Mouse (Mus musculus): ENCODE measurements around the gene Il22ra2. TPM values are rescaled to one million over a fixed set of nuclear protein-coding genes. Genes with fewer than 3 reads are reported as not detected.
"Not testable (repeated sequence)": the region's sequence is repeated elsewhere in the genome, so short reads cannot be mapped to it uniquely, and the experiment has no call there.

The Il22ra2 gene
- polyA plus RNA-seq, 2 experiments from 2014 or later, result not detected

- ATAC-seq, result not testable (repeated sequence)
Observed at GRCm38 (mm10) chr10:19601502-19601901, 20.3 kb upstream of the Il22ra2 start.

GRCm38 (mm10) chr10:19603231-19603630, 18.6 kb upstream of the Il22ra2 start:
- no peak for ATAC-seq

- ATAC-seq, result no peak
Observed at GRCm38 (mm10) chr10:19609125-19609524, 12.7 kb upstream of the Il22ra2 start.

- ATAC-seq, result no peak
Observed at GRCm38 (mm10) chr10:19611616-19612015, 10.2 kb upstream of the Il22ra2 start.

- no peak for ATAC-seq
Observed at GRCm38 (mm10) chr10:19613111-19613753, 8.6 kb upstream of the Il22ra2 start.

- ATAC-seq, result no peak
Observed at GRCm38 (mm10) chr10:19619736-19620135, 2.1 kb upstream of the Il22ra2 start.

- no peak for ATAC-seq
Observed at GRCm38 (mm10) chr10:19624617-19625016, 2.8 kb downstream of the Il22ra2 start.

- no peak for ATAC-seq
Observed at GRCm38 (mm10) chr10:19627342-19627741, 5.5 kb downstream of the Il22ra2 start.

- ATAC-seq, result no peak
Observed at GRCm38 (mm10) chr10:19627748-19628147, 6.0 kb downstream of the Il22ra2 start.

GRCm38 (mm10) chr10:19631616-19632195, 9.9 kb downstream of the Il22ra2 start:
- no peak for ATAC-seq

- no peak for ATAC-seq
Observed at GRCm38 (mm10) chr10:19638851-19639250, 17.1 kb downstream of the Il22ra2 start.

- ATAC-seq, result no peak
Observed at GRCm38 (mm10) chr10:19639630-19640029, 17.8 kb downstream of the Il22ra2 start.

GRCm38 (mm10) chr10:19645119-19645518, 23.3 kb downstream of the Il22ra2 start:
- no peak for ATAC-seq

GRCm38 (mm10) chr10:19657426-19657825, 35.6 kb downstream of the Il22ra2 start:
- ATAC-seq, result no peak

GRCm38 (mm10) chr10:19659953-19660352, 38.2 kb downstream of the Il22ra2 start:
- no peak for ATAC-seq

GRCm38 (mm10) chr10:19668973-19669372, 47.2 kb downstream of the Il22ra2 start:
- ATAC-seq, result no peak

- ATAC-seq, result no peak
Observed at GRCm38 (mm10) chr10:19672015-19672414, 50.2 kb downstream of the Il22ra2 start.

- no peak for ATAC-seq
Observed at GRCm38 (mm10) chr10:19673146-19673545, 51.3 kb downstream of the Il22ra2 start.

Other genes with a start within 250 kb of the Il22ra2 start
- gene Ifngr1, start 30.0 kb upstream of the Il22ra2 start, polyA plus RNA-seq (2017; shearing (Covaris generic)), result 100 to 1,000 TPM; 280 to 446 TPM
- gene Il20ra, start 90.6 kb downstream of the Il22ra2 start, polyA plus RNA-seq (2017; shearing (Covaris generic)), result under 1 TPM in 1 of 2 experiments, not detected in 1; 0.22 TPM
- not detected for gene Slc35d3, start 229.5 kb downstream of the Il22ra2 start, polyA plus RNA-seq (2017; shearing (Covaris generic))

Data from activated CD4-positive, CD25-positive, alpha-beta regulatory T cell, adult 4 months (primary cell).